Mouse (Mus musculus): ENCODE measurements around the gene Krtap19-5. TPM values are rescaled to one million over a fixed set of nuclear protein-coding genes. Genes with fewer than 3 reads are reported as not detected.

Gene Krtap19-5
- polyA plus RNA-seq, 2 experiments = not detected

DNA sequence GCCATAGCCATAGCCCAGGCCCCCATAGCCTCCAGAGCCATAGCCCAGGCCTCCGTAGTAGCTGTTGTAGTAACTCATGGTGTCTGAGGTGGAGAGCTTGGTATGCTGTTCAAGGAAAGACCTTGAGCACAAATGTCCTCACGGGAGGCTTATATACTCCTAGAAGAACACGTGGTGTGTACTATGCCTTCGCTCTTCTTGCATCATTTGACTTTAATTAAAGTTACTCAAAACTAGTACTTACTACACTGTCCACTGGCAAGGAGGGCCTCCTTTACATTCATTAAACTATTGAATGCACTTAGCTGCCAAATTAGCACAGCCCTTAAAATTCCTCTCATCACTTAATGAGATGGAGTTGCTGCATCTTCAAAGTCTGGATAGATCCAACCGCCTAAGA, 11.3 kb downstream of the Krtap19-5 start, which contains the start of gene Krtap19-4:
Gene Krtap19-4, minus strand, starts transcription at position 101 of the 400 bp plus-strand sequence.
- H3K4me2 ChIP-seq (ENCODE audit: low read depth) = no peak within 1 kb of the TSS
- H3K9ac ChIP-seq (replicated peaks) = no peak within 1 kb of the TSS
- H3K9me3 ChIP-seq (ENCODE audit: control insufficient read depth, low read length) = no peaks in the 10 kb centered on the region
- 62% methylated on average over 5 of the region's 5 CpGs for WGBS (ENCODE audit: insufficient replicate concordance)
- ATAC-seq (ENCODE audit: insufficient read depth) (no peak), DNase-seq (ENCODE audit: low read depth in 3 of 3, low spot score in 3 of 3) (no peak)
- H3K4me1 ChIP-seq (replicated peaks; ENCODE audit: control insufficient read depth in 2 of 2, insufficient read depth in 2 of 2, low read length in 1 of 2) = no peaks in the 10 kb centered on the region
- H3K36me3 ChIP-seq (replicated peaks; ENCODE audit: control insufficient read depth, insufficient read depth, low read depth) = no peaks in the 10 kb centered on the region
- no peak within 1 kb of the TSS for H3K4me3 ChIP-seq (ENCODE audit: insufficient read depth in 1 of 2, low read depth in 2 of 2, low read length in 2 of 2)
- TF ChIP-seq CTCF (IDR thresholded peaks at IDR 0.05; ENCODE audit: low read depth) (no peak), EP300 (IDR thresholded peaks at IDR 0.05; ENCODE audit: low read depth) (no peak)
- no peaks in the 10 kb centered on the region for H3K27me3 ChIP-seq (ENCODE audit: control insufficient read depth, insufficient read depth, low read length)
- no peak within 1 kb of the TSS for H3K27ac ChIP-seq

- WGBS (ENCODE audit: insufficient replicate concordance) = 54% methylated on average over 2 of the region's 2 CpGs
- TF ChIP-seq EP300 (IDR thresholded peaks at IDR 0.05; ENCODE audit: low read depth) (no peak), CTCF (IDR thresholded peaks at IDR 0.05; ENCODE audit: low read depth) (no peak)
- no peak within 1 kb of the TSS for H3K4me2 ChIP-seq (ENCODE audit: low read depth)
- ATAC-seq (ENCODE audit: insufficient read depth) (no peak), DNase-seq (ENCODE audit: low read depth in 3 of 3, low spot score in 3 of 3) (no peak)
- H3K27ac ChIP-seq = no peak within 1 kb of the TSS
- H3K27me3 ChIP-seq (ENCODE audit: control insufficient read depth, insufficient read depth, low read length) = no peaks in the 10 kb centered on the region
- H3K9ac ChIP-seq (replicated peaks) = no peak within 1 kb of the TSS
- no peaks in the 10 kb centered on the region for H3K4me1 ChIP-seq (replicated peaks; ENCODE audit: control insufficient read depth in 2 of 2, insufficient read depth in 2 of 2, low read length in 1 of 2)
- H3K36me3 ChIP-seq (replicated peaks; ENCODE audit: control insufficient read depth, insufficient read depth, low read depth) = no peaks in the 10 kb centered on the region
- no peaks in the 10 kb centered on the region for H3K9me3 ChIP-seq (ENCODE audit: control insufficient read depth, low read length)
- no peak within 1 kb of the TSS for H3K4me3 ChIP-seq (ENCODE audit: insufficient read depth in 1 of 2, low read depth in 2 of 2, low read length in 2 of 2)
These were observed 18.3 kb downstream of the Krtap19-5 start, which contains the start of gene Krtap19-3 for GRCm38 (mm10) chr16:88877938-88878337. Gene Krtap19-3, minus strand, starts transcription at chr16:88878038.

DNA sequence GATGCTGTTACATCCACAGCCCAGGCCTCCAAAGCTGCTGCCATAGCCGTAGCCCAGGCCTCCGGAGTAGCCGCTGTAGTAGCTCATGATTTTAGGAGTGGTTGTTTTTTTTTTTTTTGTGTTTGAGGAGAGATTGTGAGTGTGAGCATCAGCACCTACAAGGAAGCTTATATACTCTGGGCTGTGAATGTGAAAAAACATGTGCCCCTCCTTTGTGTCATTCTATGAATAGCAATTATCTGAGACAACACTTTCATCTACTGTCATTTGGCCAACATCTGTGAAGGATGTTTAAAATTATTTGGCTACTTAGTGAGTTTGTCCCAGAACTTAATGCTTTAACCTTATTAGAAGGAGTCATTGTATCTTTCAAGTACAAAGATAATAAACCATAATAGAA, 22.1 kb downstream of the Krtap19-5 start, which contains the start of gene Krtap19-2:
Gene Krtap19-2, minus strand, starts transcription at position 101 of the 400 bp plus-strand sequence.
- no peak within 1 kb of the TSS for H3K4me2 ChIP-seq (ENCODE audit: low read depth)
- H3K4me1 ChIP-seq (replicated peaks; ENCODE audit: control insufficient read depth in 2 of 2, insufficient read depth in 2 of 2, low read length in 1 of 2) = no peaks in the 10 kb centered on the region
- ATAC-seq (ENCODE audit: insufficient read depth) (no peak), DNase-seq (ENCODE audit: low read depth in 3 of 3, low spot score in 3 of 3) (no peak)
- H3K27ac ChIP-seq = no peak within 1 kb of the TSS
- no peaks in the 10 kb centered on the region for H3K9me3 ChIP-seq (ENCODE audit: control insufficient read depth, low read length)
- H3K27me3 ChIP-seq (ENCODE audit: control insufficient read depth, insufficient read depth, low read length) = no peaks in the 10 kb centered on the region
- 77% methylated on average over 3 of the region's 3 CpGs for WGBS (ENCODE audit: insufficient replicate concordance)
- H3K36me3 ChIP-seq (replicated peaks; ENCODE audit: control insufficient read depth, insufficient read depth, low read depth) = no peaks in the 10 kb centered on the region
- no peak within 1 kb of the TSS for H3K9ac ChIP-seq (replicated peaks)
- TF ChIP-seq CTCF (IDR thresholded peaks at IDR 0.05; ENCODE audit: low read depth) = no peak
- TF ChIP-seq EP300 (IDR thresholded peaks at IDR 0.05; ENCODE audit: low read depth) = no peak
- H3K4me3 ChIP-seq (ENCODE audit: insufficient read depth in 1 of 2, low read depth in 2 of 2, low read length in 2 of 2) = no peak within 1 kb of the TSS

DNA sequence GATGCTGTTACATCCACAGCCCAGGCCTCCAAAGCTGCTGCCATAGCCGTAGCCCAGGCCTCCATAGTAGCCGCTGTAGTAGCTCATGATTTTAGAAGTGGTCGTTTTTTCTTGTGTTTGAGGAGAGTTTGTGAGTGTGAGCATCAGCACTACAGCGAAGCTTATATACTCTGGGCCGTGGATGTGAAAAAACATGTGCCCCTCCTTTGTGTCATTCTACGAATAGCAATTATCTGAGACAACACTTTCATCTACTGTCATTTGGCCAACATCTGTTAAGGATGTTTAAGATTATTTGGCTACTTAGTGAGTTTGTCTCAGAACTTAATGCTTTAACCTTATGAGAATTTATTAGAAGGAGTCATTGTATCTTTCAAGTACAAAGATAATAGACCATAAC, 26.9 kb downstream of the Krtap19-5 start, which contains the start of gene Krtap19-1:
Gene Krtap19-1, minus strand, starts transcription at position 101 of the 400 bp plus-strand sequence.
- Histone ChIP-seq H3K9ac (replicated peaks) (no peak within 1 kb of the TSS), H3K4me1 (replicated peaks; ENCODE audit: control insufficient read depth in 2 of 2, insufficient read depth in 2 of 2, low read length in 1 of 2) (no peaks in the 10 kb centered on the region), H3K4me2 (ENCODE audit: low read depth) (no peak within 1 kb of the TSS), H3K4me3 (ENCODE audit: insufficient read depth in 1 of 2, low read depth in 2 of 2, low read length in 2 of 2) (no peak within 1 kb of the TSS), H3K36me3 (replicated peaks; ENCODE audit: control insufficient read depth, insufficient read depth, low read depth) (no peaks in the 10 kb centered on the region), H3K27ac (no peak within 1 kb of the TSS), H3K27me3 (ENCODE audit: control insufficient read depth, insufficient read depth, low read length) (no peaks in the 10 kb centered on the region), H3K9me3 (ENCODE audit: control insufficient read depth, low read length) (no peaks in the 10 kb centered on the region)
- 66% methylated on average over 6 of the region's 6 CpGs for WGBS (ENCODE audit: insufficient replicate concordance)
- DNase-seq (ENCODE audit: low read depth in 3 of 3, low spot score in 3 of 3) (no peak), ATAC-seq (ENCODE audit: insufficient read depth) (no peak)
- TF ChIP-seq EP300 (IDR thresholded peaks at IDR 0.05; ENCODE audit: low read depth) = no peak
- no peak for TF ChIP-seq CTCF (IDR thresholded peaks at IDR 0.05; ENCODE audit: low read depth)

- WGBS (ENCODE audit: insufficient replicate concordance) = 63% methylated on average over 4 of the region's 4 CpGs
- DNase-seq (ENCODE audit: low read depth in 3 of 3, low spot score in 3 of 3) = no peak
- no peak for TF ChIP-seq CTCF (IDR thresholded peaks at IDR 0.05; ENCODE audit: low read depth)
- no peak for TF ChIP-seq EP300 (IDR thresholded peaks at IDR 0.05; ENCODE audit: low read depth)
These were observed 31.3 kb downstream of the Krtap19-5 start for GRCm38 (mm10) chr16:88864887-88865407.

More at GRCm38 (mm10) chr16:88864887-88865407, 31.3 kb downstream of the Krtap19-5 start:
- Histone ChIP-seq H3K4me2 (ENCODE audit: low read depth) (no peak overlapping the region), H3K36me3 (replicated peaks; ENCODE audit: control insufficient read depth, insufficient read depth, low read depth) (no peaks in the 10 kb centered on the region), H3K9ac (replicated peaks) (no peak overlapping the region), H3K9me3 (ENCODE audit: control insufficient read depth, low read length) (no peaks in the 10 kb centered on the region), H3K4me3 (ENCODE audit: insufficient read depth in 1 of 2, low read depth in 2 of 2, low read length in 2 of 2) (no peak overlapping the region), H3K4me1 (replicated peaks; ENCODE audit: control insufficient read depth in 2 of 2, insufficient read depth in 2 of 2, low read length in 1 of 2) (no peaks in the 10 kb centered on the region), H3K27me3 (ENCODE audit: control insufficient read depth, insufficient read depth, low read length) (no peaks in the 10 kb centered on the region), H3K27ac (no peak overlapping the region)
- no peak for ATAC-seq (ENCODE audit: insufficient read depth)

All from liver, embryonic 14.5 days (tissue).